ENCODE assay signal across 24 mouse cellular contexts in genomic region chr2:153677550-153677949, GRCm38 (mm10). TPM values are rescaled to one million over a fixed set of nuclear protein-coding genes. Genes with fewer than 3 reads are reported as not detected.
DNase-seq lines count a peak whose midpoint lies in the region; ATAC-seq and TF ChIP-seq lines count a peak whose summit lies in the region.
"Had no signal": no experiment of that assay in that cellular context is flagged by ENCODE, and none has a peak within 500 bp of the region (broad histone marks: within the 10 kb centered on the region; RNA-seq: fewer than 3 reads in every experiment).

No protein-coding gene starts in this region.

- WGBS in intestine, postnatal 0 days = 65% methylated on average over 7 of the region's 7 CpGs
- WGBS in stomach, postnatal 0 days = 77% methylated on average over 7 of the region's 7 CpGs

- TF ChIP-seq EP300 in stomach, postnatal 0 days (optimal IDR thresholded peaks at IDR 0.05) = no peak

- no peak for DNase-seq in testis, postnatal 10 days (ENCODE audit: low spot score)
- DNase-seq in stomach, postnatal 0 days (ENCODE audit: low spot score) = peak; percentile 22
- DNase-seq in thymus, adult 18-20 months = no peak
- no peak for DNase-seq in heart, postnatal 10 days
- DNase-seq: adrenal gland, adult 8-10 months; adrenal gland, postnatal 14 days; adrenal gland, postnatal 36 days; cerebellum, adult 11-12 months; cerebellum, adult 2 months; cerebellum, adult 9-10 months; cerebellum, postnatal 10 days; cerebellum, postnatal 25 days had no signal

- ATAC-seq in intestine, postnatal 0 days = peak; percentile 51; the same call in 1 of the 2 replicates
- ATAC-seq in stomach, postnatal 0 days (ENCODE audit: low FRiP score, low TSS enrichment) = peak; percentile 81
- ATAC-seq: activated CD4-positive, CD25-positive, alpha-beta regulatory T cell, adult 4 months; forebrain, embryonic 13.5 days; forebrain, embryonic 15.5 days; Patski had no signal

- TF ChIP-seq CTCF in testis, adult 2 months (IDR thresholded peaks at IDR 0.05; ENCODE audit: control insufficient read depth, insufficient read depth, insufficient replicate concordance, low read depth, low read length) = no peak
- TF ChIP-seq CTCF in intestine, postnatal 0 days (IDR thresholded peaks at IDR 0.05; ENCODE audit: low read depth) = no peak
- no peak for TF ChIP-seq CTCF in stomach, postnatal 0 days (IDR thresholded peaks at IDR 0.05; ENCODE audit: low read depth)

- H3K36me3 ChIP-seq in testis, adult 2 months (ENCODE audit: control insufficient read depth, insufficient read depth, low read length) = no peaks in the 10 kb centered on the region; the same call in 1 of the 2 replicates
- H3K36me3 ChIP-seq in intestine, postnatal 0 days (ENCODE audit: control insufficient read depth, insufficient read depth) = no peaks in the 10 kb centered on the region
- H3K36me3 ChIP-seq in stomach, postnatal 0 days (ENCODE audit: control insufficient read depth, insufficient read depth, low read length) = no peaks in the 10 kb centered on the region
- H3K36me3 ChIP-seq: forebrain, embryonic 15.5 days had no signal

- no peak for TF ChIP-seq POLR2A in testis, adult 2 months (IDR thresholded peaks at IDR 0.05; ENCODE audit: control insufficient read depth, low read depth, low read length)

- H3K4me2 ChIP-seq in intestine, postnatal 0 days (replicated peaks; ENCODE audit: low read depth) = no peak overlapping the region
- H3K4me2 ChIP-seq in stomach, postnatal 0 days (replicated peaks; ENCODE audit: low read depth) = no peak overlapping the region
- H3K4me2 ChIP-seq: embryonic facial prominence, embryonic 12.5 days; forebrain, embryonic 13.5 days; forebrain, embryonic 15.5 days had no signal

- peak overlapping the region; percentile 80 for H3K4me3 ChIP-seq in testis, adult 2 months (ENCODE audit: control insufficient read depth, low read depth, low read length)
- no peak overlapping the region for H3K4me3 ChIP-seq in intestine, postnatal 0 days (ENCODE audit: low read depth, low read length)
- H3K4me3 ChIP-seq in stomach, postnatal 0 days (ENCODE audit: low read depth, low read length) = no peak overlapping the region
- H3K4me3 ChIP-seq: embryonic facial prominence, embryonic 10.5 days; embryonic facial prominence, embryonic 12.5 days; forebrain, embryonic 13.5 days; forebrain, embryonic 15.5 days had no signal

- no peaks in the 10 kb centered on the region for H3K27me3 ChIP-seq in testis, adult 2 months (ENCODE audit: control insufficient read depth, insufficient read depth, low read length)
- no peaks in the 10 kb centered on the region for H3K27me3 ChIP-seq in intestine, postnatal 0 days (replicated peaks; ENCODE audit: control insufficient read depth, insufficient read depth, low read length)
- no peaks in the 10 kb centered on the region for H3K27me3 ChIP-seq in stomach, postnatal 0 days (ENCODE audit: control insufficient read depth, insufficient read depth, low read length)
- H3K27me3 ChIP-seq: embryonic facial prominence, embryonic 12.5 days; forebrain, embryonic 13.5 days; forebrain, embryonic 15.5 days; Patski had no signal

- H3K9ac ChIP-seq in intestine, postnatal 0 days (ENCODE audit: low read depth, low read length) = no peak overlapping the region
- H3K9ac ChIP-seq in stomach, postnatal 0 days (ENCODE audit: low read length) = no peak overlapping the region
- H3K9ac ChIP-seq: embryonic facial prominence, embryonic 12.5 days; forebrain, embryonic 13.5 days; forebrain, embryonic 15.5 days had no signal

- intact Hi-C loops in heart, postnatal 10 days (cut with DNase I) = no loop called here

- no peak overlapping the region for H3K27ac ChIP-seq in testis, adult 2 months (ENCODE audit: control insufficient read depth, insufficient read depth, low read depth, low read length)
- no peak overlapping the region for H3K27ac ChIP-seq in intestine, postnatal 0 days (ENCODE audit: low read depth, low read length)
- H3K27ac ChIP-seq in stomach, postnatal 0 days (replicated peaks) = no peak overlapping the region
- H3K27ac ChIP-seq: embryonic facial prominence, embryonic 10.5 days; embryonic facial prominence, embryonic 12.5 days; forebrain, embryonic 13.5 days; forebrain, embryonic 15.5 days had no signal

- H3K9me3 ChIP-seq in intestine, postnatal 0 days (ENCODE audit: control insufficient read depth) = no peaks in the 10 kb centered on the region
- no peaks in the 10 kb centered on the region for H3K9me3 ChIP-seq in stomach, postnatal 0 days (ENCODE audit: control insufficient read depth, low read length)
- H3K9me3 ChIP-seq: embryonic facial prominence, embryonic 10.5 days; embryonic facial prominence, embryonic 12.5 days; forebrain, embryonic 13.5 days; forebrain, embryonic 15.5 days had no signal

- no peaks in the 10 kb centered on the region for H3K4me1 ChIP-seq in testis, adult 2 months (ENCODE audit: control insufficient read depth, insufficient read depth, low read length)
- no peaks in the 10 kb centered on the region for H3K4me1 ChIP-seq in intestine, postnatal 0 days (replicated peaks; ENCODE audit: control insufficient read depth, insufficient read depth, low read length)
- no peaks in the 10 kb centered on the region for H3K4me1 ChIP-seq in stomach, postnatal 0 days (replicated peaks; ENCODE audit: control insufficient read depth, insufficient read depth)
- H3K4me1 ChIP-seq: embryonic facial prominence, embryonic 10.5 days; embryonic facial prominence, embryonic 12.5 days; forebrain, embryonic 13.5 days; forebrain, embryonic 15.5 days had no signal

RNA-seq across cellular contexts. Expression of gene Dnmt3c, which starts 18.9 kb away (rescaled TPM):
- polyA plus RNA-seq in testis, adult 2 months (2012; rRNA removed) = 1.1 and 1.2 TPM in 2 replicates
- polyA plus RNA-seq in intestine, postnatal 0 days (2015; fragmentation: Nextera tagmentation; extraction: Ambion mirVana) = not detected in 2 replicates
- polyA plus RNA-seq in stomach, postnatal 0 days (2015; fragmentation: Nextera tagmentation; extraction: Ambion mirVana) = not detected in 2 replicates
- total RNA-seq in heart, postnatal 10 days (2021) = not detected
- total RNA-seq: adrenal gland, adult 18-20 months; adrenal gland, adult 8-10 months; adrenal gland, postnatal 14 days; adrenal gland, postnatal 36 days had no signal
- polyA plus RNA-seq: activated CD4-positive, CD25-positive, alpha-beta regulatory T cell, adult 4 months; C2C12; embryonic facial prominence, embryonic 10.5 days; embryonic facial prominence, embryonic 12.5 days; embryonic facial prominence, embryonic 14.5 days; forebrain, embryonic 11.5 days; forebrain, embryonic 13.5 days; forebrain, embryonic 15.5 days had no signal

RNA-seq across cellular contexts. Expression of gene Dnmt3b, which starts 28.3 kb away (rescaled TPM):
- 2.4 and 2.9 TPM in 2 replicates for polyA plus RNA-seq in testis, adult 2 months (2012; rRNA removed)
- 2.9 and 3.0 TPM in 2 replicates for polyA plus RNA-seq in intestine, postnatal 0 days (2015; fragmentation: Nextera tagmentation; extraction: Ambion mirVana)
- 2.6 and 3.0 TPM in 2 replicates for polyA plus RNA-seq in stomach, postnatal 0 days (2015; fragmentation: Nextera tagmentation; extraction: Ambion mirVana)
- total RNA-seq in heart, postnatal 10 days (2021) = 1 to 10 TPM; 2.4 to 2.6 TPM

RNA-seq across cellular contexts. Expression of gene Commd7, which starts 45.0 kb away (rescaled TPM):
- 5.0 and 5.2 TPM in 2 replicates for polyA plus RNA-seq in testis, adult 2 months (2012; rRNA removed)
- 74.8 and 84.7 TPM in 2 replicates for polyA plus RNA-seq in intestine, postnatal 0 days (2015; fragmentation: Nextera tagmentation; extraction: Ambion mirVana)
- 68.1 and 70.1 TPM in 2 replicates for polyA plus RNA-seq in stomach, postnatal 0 days (2015; fragmentation: Nextera tagmentation; extraction: Ambion mirVana)
- total RNA-seq in heart, postnatal 10 days (2021) = 10 to 100 TPM; 20.1 to 24.2 TPM

Comparison
In these comparisons a context has a peak if more than half of its experiments do, and no peak if none do; other contexts are left out.
1. RNA of gene Commd7, which starts 45.0 kb away (polyA plus RNA-seq): 74.8 to 84.7 TPM in intestine, postnatal 0 days and 68.1 to 70.1 TPM in stomach, postnatal 0 days; 5.0 to 5.2 TPM in testis, adult 2 months; every median in the first group is over 10 times any median in the second.